Mouse (Mus musculus): ENCODE measurements around the gene H2-K1.

DNA sequence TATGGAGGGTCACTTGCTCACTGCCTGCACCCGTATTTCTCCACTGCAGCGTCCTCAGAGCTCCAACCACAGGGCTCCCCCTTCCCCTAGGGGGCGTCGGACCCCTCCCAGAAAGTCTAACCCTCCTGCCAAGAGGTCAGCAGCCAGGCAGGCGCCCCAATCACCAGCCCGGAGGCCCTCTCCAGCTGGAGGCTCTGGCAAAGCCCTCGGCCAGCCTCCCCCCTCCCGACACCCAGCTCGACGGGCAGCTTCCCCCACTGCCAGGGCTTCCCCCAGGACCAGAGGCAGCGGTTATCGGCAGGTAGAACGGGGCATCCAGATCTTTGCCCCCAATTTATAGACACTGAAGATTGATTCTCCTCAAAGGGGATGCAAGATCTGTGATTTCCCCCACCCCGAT is 45.8 kb upstream of the H2-K1 start:
- TF ChIP-seq CTCF (IDR thresholded peaks at IDR 0.05; ENCODE audit: insufficient read depth, low read length) (no peak), POLR2A (IDR thresholded peaks at IDR 0.05; ENCODE audit: borderline replicate concordance, extremely low read depth, low read depth, low read length) (no peak)

Data from lung, adult 2 months (tissue).